Mouse (Mus musculus): ENCODE data around the gene Pbrm1. TPM values are rescaled to one million over a fixed set of nuclear protein-coding genes. Genes with fewer than 3 reads are reported as not detected.
A peak's percentile ranks its signal among the peaks of the same experiment; 100 is the strongest.

Gene Pbrm1
- polyA plus RNA-seq, 1 experiment = 32.1 TPM

DNA sequence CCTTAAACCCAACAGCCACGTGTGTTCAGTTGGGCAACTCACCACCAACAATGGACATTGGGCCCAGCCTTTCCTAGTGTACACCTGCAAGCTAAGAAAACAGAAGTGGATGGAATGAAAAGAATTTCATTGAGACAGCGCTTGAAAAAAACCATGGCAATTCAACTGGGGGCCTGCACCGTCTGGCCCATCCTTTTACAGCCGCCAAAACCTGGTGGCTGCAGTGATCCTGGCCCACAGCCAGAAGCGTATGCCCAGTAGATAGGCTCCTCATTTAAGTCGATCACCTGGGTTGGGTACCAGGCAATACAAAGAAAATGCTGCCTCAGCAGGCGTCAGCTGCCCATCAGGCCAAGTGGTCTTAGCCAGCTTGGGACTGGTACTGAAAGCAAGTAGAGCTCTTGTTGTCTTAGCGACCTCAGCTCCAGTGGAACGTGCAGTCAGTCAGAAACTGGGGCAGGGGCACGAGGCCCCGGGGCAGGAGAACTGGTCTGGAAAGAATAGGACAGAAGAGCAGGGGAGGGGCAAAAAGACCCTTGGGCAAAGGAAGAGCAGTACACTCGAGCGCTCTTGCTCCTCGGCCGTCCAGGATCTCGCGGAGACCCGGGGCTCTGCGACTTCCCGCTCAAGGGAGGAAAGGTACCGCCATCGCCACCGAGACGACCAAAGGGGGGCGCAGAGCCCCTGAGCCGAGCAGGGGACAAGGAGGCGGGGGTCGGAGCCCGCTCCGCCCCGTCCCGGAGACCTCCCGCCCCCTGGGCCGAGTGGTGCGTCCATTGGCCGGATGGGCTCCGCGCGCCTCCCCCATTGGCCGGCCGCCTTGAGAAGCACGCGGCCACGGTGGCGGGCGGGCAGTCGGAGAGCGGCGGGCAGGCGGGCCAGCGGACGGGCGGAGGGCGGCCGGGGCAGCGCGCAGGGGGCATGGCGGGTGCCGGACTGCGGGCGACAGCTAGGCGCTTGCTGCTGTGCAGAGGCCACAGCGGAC, 111.6 kb downstream of the Pbrm1 start, which contains the start of gene Nt5dc2:
Gene Nt5dc2, plus strand, starts transcription at position 818 of the 985 bp plus-strand sequence.
- H3K36me3 ChIP-seq (ENCODE audit: control insufficient read depth, insufficient read depth, low read length) = no peaks in the 10 kb centered on the region; the same call in 1 of the 2 replicates
- TF ChIP-seq CTCF (IDR thresholded peaks at IDR 0.05; ENCODE audit: borderline replicate concordance, control insufficient read depth, extremely low read depth, insufficient read depth, low read length, poor library complexity) = 0 out of 2 replicates have a peak, but pooled peaks have one; percentile 13
- TF ChIP-seq POLR2A (IDR thresholded peaks at IDR 0.05; ENCODE audit: control insufficient read depth, extremely low read depth, insufficient read depth, low read length, poor library complexity) = peak; percentile 54; the same call in 1 of the 2 replicates
- H3K4me1 ChIP-seq (replicated peaks; ENCODE audit: control insufficient read depth, insufficient read depth, low read length) = peaks cover 10% of the 10 kb centered on the region
- H3K27me3 ChIP-seq (ENCODE audit: control insufficient read depth, insufficient read depth, low read length) = no peaks in the 10 kb centered on the region
- peak; percentile 90 for DNase-seq
- H3K4me3 ChIP-seq (ENCODE audit: control insufficient read depth, insufficient read depth, low read length) = peak within 1 kb of the TSS; percentile 52
- 11% methylated on average over 60 of the region's 63 CpGs for WGBS
- H3K27ac ChIP-seq (ENCODE audit: control insufficient read depth, insufficient read depth, low read length) = peak within 1 kb of the TSS; percentile 4; the same call in 1 of the 2 replicates

- TF ChIP-seq CTCF (IDR thresholded peaks at IDR 0.05; ENCODE audit: borderline replicate concordance, control insufficient read depth, extremely low read depth, insufficient read depth, low read length, poor library complexity) (no peak), POLR2A (IDR thresholded peaks at IDR 0.05; ENCODE audit: control insufficient read depth, extremely low read depth, insufficient read depth, low read length, poor library complexity) (no peak)
- H3K27me3 ChIP-seq (ENCODE audit: control insufficient read depth, insufficient read depth, low read length) = no peaks in the 10 kb centered on the region
- WGBS = 4% methylated on average over 32 of the region's 43 CpGs
- peak; percentile 40 for DNase-seq
- peaks cover 10% of the 10 kb centered on the region for H3K4me1 ChIP-seq (replicated peaks; ENCODE audit: control insufficient read depth, insufficient read depth, low read length)
- no peak overlapping the region for H3K27ac ChIP-seq (ENCODE audit: control insufficient read depth, insufficient read depth, low read length)
- H3K4me3 ChIP-seq (ENCODE audit: control insufficient read depth, insufficient read depth, low read length) = peak overlapping the region; percentile 52
- H3K36me3 ChIP-seq (ENCODE audit: control insufficient read depth, insufficient read depth, low read length) = no peaks in the 10 kb centered on the region; the same call in 1 of the 2 replicates
Observed at GRCm38 (mm10) chr14:31131272-31131821, 112.4 kb downstream of the Pbrm1 start.

GRCm38 (mm10) chr14:31132031-31132430, 113.1 kb downstream of the Pbrm1 start:
- no peak overlapping the region for H3K4me3 ChIP-seq (ENCODE audit: control insufficient read depth, insufficient read depth, low read length)
- WGBS = 68% methylated on average over 6 of the region's 6 CpGs
- no peak overlapping the region for H3K27ac ChIP-seq (ENCODE audit: control insufficient read depth, insufficient read depth, low read length)
- no peaks in the 10 kb centered on the region for H3K27me3 ChIP-seq (ENCODE audit: control insufficient read depth, insufficient read depth, low read length)
- TF ChIP-seq CTCF (IDR thresholded peaks at IDR 0.05; ENCODE audit: borderline replicate concordance, control insufficient read depth, extremely low read depth, insufficient read depth, low read length, poor library complexity) (no peak), POLR2A (IDR thresholded peaks at IDR 0.05; ENCODE audit: control insufficient read depth, extremely low read depth, insufficient read depth, low read length, poor library complexity) (no peak)
- DNase-seq = no peak
- peaks cover 7% of the 10 kb centered on the region for H3K4me1 ChIP-seq (replicated peaks; ENCODE audit: control insufficient read depth, insufficient read depth, low read length)
- no peaks in the 10 kb centered on the region; the same call in 1 of the 2 replicates for H3K36me3 ChIP-seq (ENCODE audit: control insufficient read depth, insufficient read depth, low read length)

GRCm38 (mm10) chr14:31132491-31132975, 113.6 kb downstream of the Pbrm1 start:
- DNase-seq = no peak
- H3K4me3 ChIP-seq (ENCODE audit: control insufficient read depth, insufficient read depth, low read length) = no peak overlapping the region
- H3K36me3 ChIP-seq (ENCODE audit: control insufficient read depth, insufficient read depth, low read length) = no peaks in the 10 kb centered on the region; the same call in 1 of the 2 replicates
- WGBS = 98% methylated on average over 7 of the region's 7 CpGs
- no peak overlapping the region for H3K27ac ChIP-seq (ENCODE audit: control insufficient read depth, insufficient read depth, low read length)
- TF ChIP-seq CTCF (IDR thresholded peaks at IDR 0.05; ENCODE audit: borderline replicate concordance, control insufficient read depth, extremely low read depth, insufficient read depth, low read length, poor library complexity) = no peak
- TF ChIP-seq POLR2A (IDR thresholded peaks at IDR 0.05; ENCODE audit: control insufficient read depth, extremely low read depth, insufficient read depth, low read length, poor library complexity) = no peak
- H3K4me1 ChIP-seq (replicated peaks; ENCODE audit: control insufficient read depth, insufficient read depth, low read length) = peaks cover 7% of the 10 kb centered on the region
- no peaks in the 10 kb centered on the region for H3K27me3 ChIP-seq (ENCODE audit: control insufficient read depth, insufficient read depth, low read length)

GRCm38 (mm10) chr14:31133023-31133665, 114.2 kb downstream of the Pbrm1 start:
- no peak for DNase-seq
- H3K4me3 ChIP-seq (ENCODE audit: control insufficient read depth, insufficient read depth, low read length) = no peak overlapping the region
- 89% methylated on average over 11 of the region's 11 CpGs for WGBS
- no peaks in the 10 kb centered on the region; the same call in 1 of the 2 replicates for H3K36me3 ChIP-seq (ENCODE audit: control insufficient read depth, insufficient read depth, low read length)
- H3K27ac ChIP-seq (ENCODE audit: control insufficient read depth, insufficient read depth, low read length) = no peak overlapping the region
- H3K27me3 ChIP-seq (ENCODE audit: control insufficient read depth, insufficient read depth, low read length) = no peaks in the 10 kb centered on the region
- TF ChIP-seq CTCF (IDR thresholded peaks at IDR 0.05; ENCODE audit: borderline replicate concordance, control insufficient read depth, extremely low read depth, insufficient read depth, low read length, poor library complexity) = no peak
- no peak for TF ChIP-seq POLR2A (IDR thresholded peaks at IDR 0.05; ENCODE audit: control insufficient read depth, extremely low read depth, insufficient read depth, low read length, poor library complexity)
- H3K4me1 ChIP-seq (replicated peaks; ENCODE audit: control insufficient read depth, insufficient read depth, low read length) = peaks cover 7% of the 10 kb centered on the region
